Mouse (Mus musculus) megakaryocyte, adult 5-6 weeks (primary cell): ENCODE results near the gene Mlc1. TPM values are rescaled to one million over a fixed set of nuclear protein-coding genes. Genes with fewer than 3 reads are reported as not detected.

ENCODE experiments used
- ATAC-seq: 2 replicates; pipeline ENCODE4 v1.8.0; 2016; ENCODE audit warnings: mild to moderate bottlenecking, inconsistent platforms; ENCODE audit not compliant: poor library complexity, severe bottlenecking
- total RNA-seq, 2 experiments: library from RNA; stranded (forward) in 1 of 2; stranded (reverse) in 1 of 2; fragments of 153-499, 151-499 nt in 1 of 2; fragments of 221-1000, 200-1000 nt in 1 of 2; gene quantifications; 2 replicates each; pipeline versions ENCODE4 v1.2.3 to v1.2.4; 2015 to 2017

Mlc1 gene
- total RNA-seq, 2 experiments from 2014 or later, result not detected

DNA sequence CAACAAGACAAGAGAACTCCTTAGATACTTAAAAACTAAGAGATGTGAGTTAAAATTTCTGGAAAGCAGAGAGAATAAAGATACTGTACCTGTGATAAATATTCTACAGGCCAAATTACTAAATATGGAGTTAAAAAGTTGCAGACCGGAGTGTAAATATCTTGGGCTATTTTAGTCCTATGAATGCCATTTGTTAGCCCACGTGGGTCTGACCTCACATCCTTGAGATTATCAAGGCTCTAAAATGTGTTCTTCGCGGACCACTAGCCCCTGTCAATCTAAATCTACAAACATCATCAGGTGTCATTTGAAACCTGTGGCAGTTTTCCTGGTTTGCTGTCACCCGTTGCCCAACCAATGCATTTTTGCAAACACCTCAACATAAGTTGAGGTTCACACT, 36.0 kb downstream of the Mlc1 start:
- no peak for ATAC-seq

DNA sequence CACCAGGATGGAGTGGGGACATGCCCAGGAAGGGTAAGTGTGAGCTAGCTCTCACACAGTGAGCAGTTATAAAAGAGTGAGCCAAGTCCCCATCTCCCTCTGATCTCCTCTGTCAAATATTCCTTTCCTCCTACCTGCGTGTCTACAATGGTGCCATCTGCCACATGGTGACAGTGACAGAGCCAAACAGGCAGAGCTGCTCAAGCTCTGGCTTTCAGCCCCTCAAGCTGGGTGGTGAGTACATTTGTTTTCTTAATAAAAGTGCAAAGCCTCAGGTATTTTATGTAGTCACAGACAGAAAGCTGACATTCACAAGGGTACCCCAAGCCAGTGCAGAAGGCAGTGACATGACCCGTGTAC, 41.5 kb downstream of the Mlc1 start:
- ATAC-seq, result no peak

DNA sequence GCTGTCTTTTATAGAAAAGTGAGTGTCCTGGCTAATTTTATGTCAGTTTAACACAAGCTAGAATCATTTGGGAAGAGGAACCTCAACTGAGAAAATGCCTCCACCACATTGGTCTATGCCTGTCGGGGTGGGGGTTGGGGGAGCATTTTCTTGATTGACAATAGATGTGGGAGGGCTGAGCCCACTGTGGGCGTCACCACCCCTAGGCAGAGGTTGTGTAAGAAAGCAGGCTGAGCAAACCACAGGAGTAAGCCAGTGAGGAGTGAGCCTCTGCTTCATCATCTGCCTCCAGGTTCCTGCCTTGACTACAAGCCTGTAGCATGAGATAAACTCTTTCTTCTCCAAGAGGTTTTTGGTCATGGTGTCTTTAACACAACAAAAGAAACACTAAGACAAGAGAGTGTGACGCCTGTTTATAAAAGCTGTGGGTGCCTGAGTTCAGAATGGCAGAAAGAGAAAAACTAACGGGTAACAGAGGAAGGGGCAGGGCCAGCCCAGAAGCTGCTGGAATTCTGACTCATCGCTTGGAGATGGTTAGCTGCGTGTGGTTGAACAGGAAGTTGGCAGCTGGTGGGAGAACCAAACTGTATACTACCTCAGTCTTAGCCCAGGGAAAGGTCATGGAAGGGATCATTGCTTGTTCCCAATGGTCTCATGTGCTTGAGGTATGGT, 42.1 kb downstream of the Mlc1 start:
- no peak for ATAC-seq

DNA sequence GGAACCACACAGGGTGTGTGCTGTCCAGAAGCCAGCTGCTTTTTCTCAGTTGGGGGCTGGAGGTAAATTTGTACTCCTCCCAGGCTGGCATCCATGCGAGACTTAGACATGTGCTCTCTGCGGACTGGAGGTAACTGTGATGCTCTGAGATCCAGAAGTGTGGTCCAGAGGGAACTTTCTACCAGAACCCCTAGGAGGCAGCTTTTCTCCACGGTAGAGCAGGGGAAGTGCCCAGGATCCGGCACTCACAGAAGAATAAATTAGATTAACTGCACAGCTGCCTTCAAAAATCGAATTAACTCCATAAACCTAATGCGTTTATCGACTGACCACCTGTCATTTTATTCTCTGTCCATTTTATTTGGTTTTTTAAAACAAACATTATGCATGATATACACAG, 44.7 kb downstream of the Mlc1 start:
- no peak for ATAC-seq

DNA sequence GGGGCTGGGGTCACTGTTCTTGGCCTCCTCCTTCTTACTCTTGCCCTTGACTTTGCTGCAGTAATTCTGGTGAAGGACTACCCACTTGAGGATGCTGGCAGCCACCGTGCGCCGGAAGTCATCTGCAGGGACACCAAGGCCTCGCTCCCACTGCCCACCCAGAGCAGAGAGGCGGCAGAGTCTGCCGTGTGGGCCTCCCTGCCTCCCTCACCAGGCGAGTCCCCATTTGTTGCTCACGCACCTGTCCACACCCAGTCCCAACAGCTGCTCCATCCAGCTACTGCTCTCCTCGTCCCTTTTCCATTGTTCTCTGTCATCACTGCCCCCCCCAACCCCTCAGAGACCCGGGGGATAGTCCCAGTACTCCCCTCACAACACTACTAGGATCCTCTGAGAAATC, 46.1 kb downstream of the Mlc1 start:
- no peak for ATAC-seq

DNA sequence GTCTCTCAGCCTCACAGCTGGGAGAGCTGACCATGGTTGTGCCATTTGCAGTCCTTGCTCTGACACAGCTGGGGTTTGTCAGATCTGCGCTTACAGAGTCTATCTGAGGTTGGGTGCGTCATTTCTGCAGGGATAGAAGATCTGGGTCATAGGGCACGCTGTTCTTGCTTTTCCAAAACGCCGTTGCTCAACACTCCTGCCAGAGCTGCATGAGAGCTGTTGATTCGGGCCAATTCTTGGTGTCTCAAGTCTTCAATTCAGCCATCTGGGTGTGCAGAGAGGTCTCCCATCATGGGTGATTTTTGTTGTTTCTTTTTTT, 56.9 kb downstream of the Mlc1 start:
- ATAC-seq, result no peak

DNA sequence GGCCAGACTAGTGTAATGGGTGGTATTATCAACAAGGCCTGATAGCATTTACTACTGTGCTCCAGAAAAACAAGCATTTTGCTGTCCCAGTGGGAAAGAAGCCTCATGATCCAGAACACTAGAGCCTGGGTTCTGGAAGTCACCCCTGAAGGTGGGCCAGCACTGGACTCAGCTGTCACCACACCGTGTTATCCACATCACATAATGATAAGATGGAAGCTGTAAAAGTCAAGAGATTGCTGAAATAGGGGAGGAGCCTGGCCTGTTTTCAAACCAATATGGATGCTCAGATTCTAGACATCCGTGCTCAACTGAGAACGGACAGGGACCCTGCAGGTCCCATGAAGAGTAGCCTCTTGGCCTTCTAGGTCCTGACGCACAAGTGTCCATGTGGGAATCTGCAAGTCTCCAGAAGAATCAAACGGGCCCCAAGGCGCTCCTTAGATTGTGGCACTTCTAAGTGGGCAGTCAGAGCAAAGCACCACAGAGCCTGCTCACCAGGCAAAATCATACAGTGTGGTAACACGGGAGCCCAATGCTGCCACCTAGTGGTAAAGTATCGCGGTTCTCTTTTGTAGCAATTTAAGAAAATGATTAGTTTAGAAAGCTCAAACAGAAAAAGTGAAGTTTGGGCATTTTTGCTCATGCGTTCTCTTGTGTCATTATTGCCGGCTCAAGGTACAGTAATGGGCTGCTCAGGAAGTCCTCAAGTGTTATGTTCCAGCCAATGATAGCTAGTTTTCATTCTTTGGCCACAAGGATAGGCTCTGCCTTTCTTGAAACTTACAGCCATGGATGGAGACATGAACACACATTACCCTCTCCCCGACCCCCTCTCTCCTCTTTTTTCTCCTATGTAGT, 57.4 kb downstream of the Mlc1 start:
- peak; percentile 77 for ATAC-seq

DNA sequence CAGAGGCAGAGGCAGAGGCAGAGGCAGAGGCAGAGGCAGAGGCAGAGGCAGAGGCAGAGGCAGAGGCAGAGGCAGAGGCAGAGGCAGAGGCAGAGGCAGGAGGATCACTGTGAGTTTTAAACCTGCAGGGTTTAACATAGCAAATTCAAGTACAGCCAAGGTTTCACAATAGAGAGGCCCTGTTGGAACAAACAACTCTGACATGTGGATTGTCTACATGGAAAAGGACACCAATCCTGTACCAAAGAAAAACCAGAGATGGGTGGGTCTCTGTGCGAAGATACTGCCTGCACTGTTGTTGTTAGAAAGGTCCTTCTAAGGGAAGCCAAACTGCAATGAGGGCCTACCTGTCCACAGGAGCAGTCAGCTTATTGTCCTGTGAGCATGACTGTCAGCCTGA, 58.7 kb downstream of the Mlc1 start:
- no peak for ATAC-seq

DNA sequence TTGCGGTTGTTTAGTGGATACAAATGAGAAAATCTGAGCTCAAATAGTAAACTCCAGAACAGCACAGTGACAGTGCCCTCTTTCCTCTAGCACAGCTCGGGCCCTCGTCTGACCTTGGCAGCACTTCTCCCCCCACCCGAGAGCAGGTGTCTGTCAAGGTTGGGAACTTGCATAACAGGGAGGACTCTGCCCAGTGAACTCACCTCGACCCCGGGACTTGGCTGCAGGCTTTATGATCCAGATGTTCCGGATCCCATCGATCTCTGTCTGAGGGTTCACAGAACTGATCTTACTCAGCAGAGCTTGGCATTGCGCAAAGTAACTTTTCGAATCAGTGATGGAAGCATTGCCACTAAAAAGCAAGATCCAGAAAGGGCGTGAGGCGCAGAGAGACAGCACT, 59.5 kb downstream of the Mlc1 start:
- ATAC-seq, result no peak

DNA sequence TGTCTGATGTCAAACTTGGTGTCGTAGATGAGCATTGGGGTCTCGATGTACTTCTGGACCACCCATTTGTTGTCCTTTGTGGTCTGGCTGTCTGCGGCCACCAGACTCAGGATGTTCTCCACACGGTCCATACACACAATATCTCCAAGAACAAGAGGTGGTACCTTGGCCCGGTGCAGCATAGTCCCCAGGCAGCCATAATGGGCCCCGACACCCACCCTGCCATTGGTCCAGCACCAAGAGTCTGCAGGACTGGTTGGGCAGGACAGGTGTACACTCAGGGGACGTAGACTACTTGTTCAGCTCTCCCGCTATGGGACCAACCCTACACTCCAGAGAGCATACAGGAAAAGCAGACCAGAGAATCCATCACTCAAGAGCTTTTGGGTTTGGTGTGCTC, 61.7 kb downstream of the Mlc1 start:
- ATAC-seq, result no peak

DNA sequence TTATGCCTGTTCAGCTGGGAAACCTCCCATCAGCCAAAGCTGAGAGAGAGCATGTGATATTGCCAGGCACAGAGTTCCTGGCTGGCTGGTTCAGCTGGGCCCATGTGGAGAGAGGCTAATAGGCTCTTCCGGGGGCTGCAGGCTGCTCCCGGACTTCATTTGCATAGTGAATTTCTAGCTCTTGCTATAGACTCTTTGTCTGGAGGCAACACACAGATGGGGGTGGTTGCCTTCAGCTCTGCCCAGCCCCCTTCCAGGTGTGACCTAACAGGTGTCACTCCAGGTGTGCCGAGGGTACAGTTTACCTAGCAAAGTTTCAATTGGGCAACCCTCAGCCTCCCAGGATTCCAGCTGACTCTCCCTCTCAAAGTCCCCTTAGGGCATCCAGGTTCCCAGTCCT, 62.4 kb downstream of the Mlc1 start:
- no peak for ATAC-seq

DNA sequence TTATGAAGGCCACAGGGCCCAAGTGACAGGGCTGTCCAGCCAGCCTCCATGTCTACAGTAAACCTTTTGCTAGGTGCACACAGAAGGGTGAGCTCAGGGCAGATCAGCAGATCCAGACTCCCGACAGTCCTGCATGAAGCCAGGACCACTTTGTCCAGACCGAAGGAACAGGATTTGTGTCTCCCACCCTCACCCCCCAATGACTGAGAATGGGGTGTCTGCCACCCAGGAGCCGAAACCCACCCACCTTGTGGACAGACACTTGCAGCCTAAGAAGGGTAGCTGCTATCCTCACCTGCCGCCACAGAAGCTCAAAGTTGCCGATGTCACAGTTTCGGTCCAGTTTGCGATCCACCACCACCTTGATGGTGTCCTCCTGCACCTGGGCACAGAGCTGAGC, 63.8 kb downstream of the Mlc1 start:
- no peak for ATAC-seq

DNA sequence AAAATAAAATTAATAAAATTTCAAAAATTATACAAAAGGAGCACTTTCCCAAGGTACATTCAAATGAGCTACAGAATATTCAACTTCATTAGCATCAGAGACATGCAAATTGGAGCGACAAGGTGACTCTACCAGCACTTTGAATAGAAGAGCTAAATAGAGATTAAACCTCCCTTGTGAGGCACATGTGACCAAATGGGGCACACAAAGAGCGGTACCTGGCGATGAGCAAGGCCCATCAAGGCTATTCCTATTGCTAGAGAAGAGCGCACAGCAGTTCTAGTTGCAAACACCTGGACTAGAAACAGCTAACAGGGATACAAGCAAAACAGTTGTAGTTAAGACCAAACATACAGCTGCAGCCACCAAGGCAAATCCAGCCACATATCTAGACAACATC, 72.5 kb downstream of the Mlc1 start:
- ATAC-seq, result no peak

Other genes with a start within 250 kb of the Mlc1 start
- gene Brd1, start 244.8 kb downstream of the Mlc1 start, total RNA-seq (2015), result 29.6 and 30.1 TPM in 2 replicates
- gene Brd1, start 244.8 kb downstream of the Mlc1 start, total RNA-seq (2017), result 43.0 and 56.4 TPM in 2 replicates
- gene Zbed4, start 227.3 kb downstream of the Mlc1 start, total RNA-seq (2015), result 30.0 and 31.9 TPM in 2 replicates
- 32.4 and 37.4 TPM in 2 replicates for gene Zbed4, start 227.3 kb downstream of the Mlc1 start, total RNA-seq (2017)
- 11.0 and 13.0 TPM in 2 replicates for gene Alg12, start 159.7 kb downstream of the Mlc1 start, total RNA-seq (2015)
- gene Alg12, start 159.7 kb downstream of the Mlc1 start, total RNA-seq (2017), result 5.1 and 5.7 TPM in 2 replicates
- 21.5 and 22.2 TPM in 2 replicates for gene Creld2, start 159.4 kb downstream of the Mlc1 start, total RNA-seq (2015)
- 38.6 and 41.4 TPM in 2 replicates for gene Creld2, start 159.4 kb downstream of the Mlc1 start, total RNA-seq (2017)
- 6.9 and 12.5 TPM in 2 replicates for gene Pim3, start 116.8 kb downstream of the Mlc1 start, total RNA-seq (2015)
- gene Pim3, start 116.8 kb downstream of the Mlc1 start, total RNA-seq (2017), result 3.3 and 4.7 TPM in 2 replicates
- not detected in 2 replicates for gene Ttll8, start 24.6 kb downstream of the Mlc1 start, total RNA-seq (2015)
- not detected in 2 replicates for gene Ttll8, start 24.6 kb downstream of the Mlc1 start, total RNA-seq (2017)
- not detected in 2 replicates for gene Mov10l1, start 3.9 kb upstream of the Mlc1 start, total RNA-seq (2015)
- not detected in 2 replicates for gene Mov10l1, start 3.9 kb upstream of the Mlc1 start, total RNA-seq (2017)
- gene Panx2, start 80.7 kb upstream of the Mlc1 start, total RNA-seq (2015), result not detected in 2 replicates
- gene Panx2, start 80.7 kb upstream of the Mlc1 start, total RNA-seq (2017), result not detected in 2 replicates
- 25.6 and 26.7 TPM in 2 replicates for gene Trabd, start 96.1 kb upstream of the Mlc1 start, total RNA-seq (2015)
- gene Trabd, start 96.1 kb upstream of the Mlc1 start, total RNA-seq (2017), result 27.7 and 31.8 TPM in 2 replicates
- gene Selenoo, start 110.1 kb upstream of the Mlc1 start, total RNA-seq (2015), result 11.4 and 13.8 TPM in 2 replicates
- 17.4 and 18.0 TPM in 2 replicates for gene Selenoo, start 110.1 kb upstream of the Mlc1 start, total RNA-seq (2017)
- 11.0 and 15.5 TPM in 2 replicates for gene Tubgcp6, start 144.1 kb upstream of the Mlc1 start, total RNA-seq (2015)
- gene Tubgcp6, start 144.1 kb upstream of the Mlc1 start, total RNA-seq (2017), result 16.0 and 17.3 TPM in 2 replicates
- gene Hdac10, start 149.7 kb upstream of the Mlc1 start, total RNA-seq (2015), result 5.3 and 7.8 TPM in 2 replicates
- 11.0 and 12.8 TPM in 2 replicates for gene Hdac10, start 149.7 kb upstream of the Mlc1 start, total RNA-seq (2017)
- gene Mapk12, start 161.7 kb upstream of the Mlc1 start, total RNA-seq (2015), result 0.64 and 0.65 TPM in 2 replicates
- not detected in 2 replicates for gene Mapk12, start 161.7 kb upstream of the Mlc1 start, total RNA-seq (2017)
- gene Mapk11, start 170.6 kb upstream of the Mlc1 start, total RNA-seq (2015), result 0.40 and 0.43 TPM in 2 replicates
- gene Mapk11, start 170.6 kb upstream of the Mlc1 start, total RNA-seq (2017), result 0.24 and 0.51 TPM in 2 replicates
- gene Plxnb2, start 201.8 kb upstream of the Mlc1 start, total RNA-seq (2015), result 95.9 and 101 TPM in 2 replicates
- 111 and 118 TPM in 2 replicates for gene Plxnb2, start 201.8 kb upstream of the Mlc1 start, total RNA-seq (2017)
- 0.71 and 1.4 TPM in 2 replicates for gene Dennd6b, start 217.5 kb upstream of the Mlc1 start, total RNA-seq (2015)
- 0.59 and 0.89 TPM in 2 replicates for gene Dennd6b, start 217.5 kb upstream of the Mlc1 start, total RNA-seq (2017)
- 10.5 and 13.1 TPM in 2 replicates for gene Ppp6r2, start 232.5 kb upstream of the Mlc1 start, total RNA-seq (2015)
- gene Ppp6r2, start 232.5 kb upstream of the Mlc1 start, total RNA-seq (2017), result 11.6 and 12.4 TPM in 2 replicates